Mouse (Mus musculus) hindbrain, embryonic 14.5 days (tissue): Measurements from ENCODE around the gene Ostc. TPM values are rescaled to one million over a fixed set of nuclear protein-coding genes. Genes with fewer than 3 reads are reported as not detected.
A peak's percentile ranks its signal among the peaks of the same experiment; 100 is the strongest.

ENCODE experiments used
- ATAC-seq: fragments of 200-750 bp; cut with Nextera tagmentation; 2 replicates; pipeline ENCODE4 v1.8.0; 2017; ENCODE audit warnings: moderate number of reproducible peaks, mild to moderate bottlenecking, moderate TSS enrichment, moderate library complexity; ENCODE audit not compliant: low FRiP score
- DNase-seq: peaks from one replicate; pipeline ENCODE4 v3.0.0-alpha.2; 2015; ENCODE audit warnings: low spot score
- H3K27ac ChIP-seq: fragments of 300-500 bp; sonication (generic); 2 replicates; pipeline ENCODE4 v1.5.1; 2014; ENCODE audit warnings: mild to moderate bottlenecking, moderate library complexity
- H3K27me3 ChIP-seq: fragments of 300-500 bp; sonication (generic); 2 replicates; pipeline ENCODE4 v1.6.1; 2014; ENCODE audit warnings: mild to moderate bottlenecking, low read length, mixed read lengths; ENCODE audit not compliant: control insufficient read depth, insufficient read depth
- H3K36me3 ChIP-seq: fragments of 300-500 bp; sonication (generic); replicated peaks from 2 replicates; pipeline ENCODE4 v1.6.1; 2014; ENCODE audit not compliant: control insufficient read depth, insufficient read depth
- H3K4me1 ChIP-seq: fragments of 300-500 bp; sonication (generic); replicated peaks from 2 replicates; pipeline ENCODE4 v1.6.1; 2014; ENCODE audit warnings: antibody characterized with exemption, low read length, mixed read lengths; ENCODE audit not compliant: control insufficient read depth, insufficient read depth
- H3K4me2 ChIP-seq: fragments of 300-500 bp; sonication (generic); replicated peaks from 2 replicates; pipeline ENCODE4 v1.6.1; 2014; ENCODE audit warnings: mild to moderate bottlenecking, moderate library complexity
- H3K4me3 ChIP-seq: fragments of 300-500 bp; sonication (generic); replicated peaks from 2 replicates; pipeline ENCODE4 v1.5.1; 2014; ENCODE audit warnings: mild to moderate bottlenecking, low read length
- H3K9ac ChIP-seq: fragments of 300-500 bp; sonication (generic); 2 replicates; pipeline ENCODE4 v1.6.1; 2014
- H3K9me3 ChIP-seq: fragments of 300-500 bp; sonication (generic); 2 replicates; pipeline ENCODE4 v1.6.1; 2016; ENCODE audit warnings: low read length; ENCODE audit not compliant: control insufficient read depth
- WGBS: fragments of 180-500 bp; shearing (Covaris S2); extraction: QIAGEN DNeasy Blood & Tissue Kit; methylation state at CpG from one replicate; pipeline ENCODE4 v1.1.7; 2014; 5-methylcytosine and 5-hydroxymethylcytosine counted together
- polyA plus RNA-seq: library from polyadenylated mRNA; unstranded; fragments of >200 nt; fragmentation: Nextera tagmentation; extraction: Ambion mirVana; gene quantifications from 2 replicates; pipeline ENCODE4 v1.2.1, GENCODE M21; 2014

The Ostc gene
- polyA plus RNA-seq, 1 experiment from 2014 or later: 231 TPM

DNA sequence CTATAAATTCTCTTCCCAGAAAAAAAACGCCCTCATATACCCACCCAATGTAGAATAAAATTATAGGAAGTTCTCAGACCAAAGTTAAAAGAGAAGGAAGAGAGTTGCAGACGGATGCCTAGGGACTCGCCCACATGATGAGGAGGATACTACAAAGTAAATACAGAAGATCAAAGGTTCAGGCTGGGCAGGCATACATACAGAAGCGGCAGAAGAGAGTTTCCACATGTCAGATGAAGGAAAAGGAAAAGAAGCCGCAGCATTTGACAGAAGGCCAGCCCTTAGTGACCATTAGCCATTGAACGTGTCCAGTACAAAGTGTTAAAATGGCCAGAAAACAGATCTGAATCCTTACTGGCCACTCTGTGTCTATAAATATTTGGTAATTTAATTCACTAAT, 3.6 kb upstream of the Ostc start:
- no peaks in the 10 kb centered on the region for H3K27me3 ChIP-seq
- H3K4me3 ChIP-seq: no peak overlapping the region
- H3K4me2 ChIP-seq: no peak overlapping the region
- DNase-seq (no peak), ATAC-seq (no peak)
- H3K4me1 ChIP-seq: peaks cover 13% of the 10 kb centered on the region
- H3K9me3 ChIP-seq: no peaks in the 10 kb centered on the region
- no peak overlapping the region for H3K27ac ChIP-seq
- no peaks in the 10 kb centered on the region for H3K36me3 ChIP-seq
- H3K9ac ChIP-seq: no peak overlapping the region
- WGBS: 71% methylated on average over 6 of the region's 6 CpGs

DNA sequence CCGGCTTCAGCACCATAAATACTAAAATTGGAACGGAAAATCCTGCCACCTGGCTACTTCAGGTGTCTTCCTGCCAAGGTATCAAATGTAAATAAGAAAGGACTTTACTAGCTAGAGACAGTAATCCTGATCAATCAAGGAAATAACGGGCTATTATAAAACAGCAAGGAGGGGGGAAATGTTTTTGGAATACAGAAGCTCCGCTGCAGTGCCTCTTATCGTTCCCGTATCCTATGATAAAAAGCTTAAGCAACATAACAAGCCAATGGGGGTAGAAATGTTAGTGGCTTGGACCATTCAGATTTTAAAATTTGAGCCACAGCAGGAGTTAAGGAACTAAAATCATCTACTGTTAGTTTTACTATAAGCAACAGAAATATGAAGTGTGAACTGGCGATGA, 859 bp upstream of the Ostc start:
- Histone ChIP-seq H3K4me1 (peaks cover 23% of the 10 kb centered on the region), H3K9me3 (no peaks in the 10 kb centered on the region), H3K9ac (no peak overlapping the region), H3K27me3 (no peaks in the 10 kb centered on the region), H3K4me3 (peak overlapping the region; percentile 96; the same call in 1 of the 2 replicates), H3K27ac (no peak overlapping the region), H3K36me3 (no peaks in the 10 kb centered on the region), H3K4me2 (peak overlapping the region; percentile 89)
- DNase-seq (no peak), ATAC-seq (no peak)
- WGBS: 65% methylated on average over 7 of the region's 7 CpGs

DNA sequence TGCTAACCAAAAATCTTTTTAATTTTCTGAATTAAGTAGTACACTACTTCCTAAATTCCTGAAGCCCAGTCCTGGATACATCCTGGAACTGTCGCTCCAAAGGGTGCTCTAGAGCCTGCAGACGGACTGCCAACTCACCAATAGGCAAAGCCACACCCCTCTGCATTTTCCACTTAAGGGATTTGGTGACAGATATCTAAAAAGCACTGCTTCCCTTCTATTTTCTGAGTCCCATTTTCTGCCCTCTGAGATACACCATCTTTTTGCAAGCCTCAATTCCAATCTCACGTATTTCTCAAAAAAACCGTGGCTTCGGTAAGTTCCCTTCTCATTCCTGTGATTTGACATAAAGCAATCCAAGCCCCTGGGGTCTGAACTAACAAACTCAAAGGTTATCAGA, 715 bp downstream of the Ostc start:
- peak overlapping the region; percentile 89 for H3K4me2 ChIP-seq
- ATAC-seq: no peak
- DNase-seq: no peak
- no peaks in the 10 kb centered on the region for H3K9me3 ChIP-seq
- H3K27me3 ChIP-seq: no peaks in the 10 kb centered on the region
- peak overlapping the region; percentile 87 for H3K27ac ChIP-seq
- H3K4me3 ChIP-seq: peak overlapping the region; percentile 96
- WGBS: 2% methylated on average over 5 of the region's 5 CpGs
- H3K4me1 ChIP-seq: peaks cover 20% of the 10 kb centered on the region
- H3K9ac ChIP-seq: peak overlapping the region; percentile 91
- peaks cover 5% of the 10 kb centered on the region for H3K36me3 ChIP-seq

DNA sequence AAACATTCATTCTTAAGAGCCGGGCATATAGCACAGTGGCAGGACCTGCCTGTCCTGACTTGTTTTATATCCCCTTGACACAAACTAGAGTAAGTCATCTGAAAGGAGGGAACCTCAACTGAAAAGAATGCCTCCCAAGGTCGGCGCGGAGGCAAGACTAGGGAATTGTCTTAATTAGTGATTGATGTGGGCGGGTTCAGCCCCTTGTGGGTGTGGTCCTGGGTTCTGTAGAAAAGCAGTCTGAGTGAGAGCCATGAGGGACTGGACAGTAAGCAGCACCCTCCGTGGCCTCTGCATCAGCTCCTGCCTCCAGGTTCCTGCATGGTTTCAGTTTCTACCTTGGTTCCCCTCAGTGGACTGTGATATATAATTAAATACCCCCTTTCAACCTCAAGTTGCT, 7.0 kb downstream of the Ostc start:
- no peak overlapping the region for H3K4me3 ChIP-seq
- no peak overlapping the region for H3K9ac ChIP-seq
- WGBS: 77% methylated on average over 6 of the region's 6 CpGs
- peaks cover 55% of the 10 kb centered on the region for H3K36me3 ChIP-seq
- H3K27me3 ChIP-seq: no peaks in the 10 kb centered on the region
- DNase-seq (no peak), ATAC-seq (no peak)
- no peak overlapping the region for H3K27ac ChIP-seq
- H3K4me1 ChIP-seq: peaks cover 4% of the 10 kb centered on the region; the same call in 1 of the 2 replicates
- no peak overlapping the region for H3K4me2 ChIP-seq
- no peaks in the 10 kb centered on the region for H3K9me3 ChIP-seq

DNA sequence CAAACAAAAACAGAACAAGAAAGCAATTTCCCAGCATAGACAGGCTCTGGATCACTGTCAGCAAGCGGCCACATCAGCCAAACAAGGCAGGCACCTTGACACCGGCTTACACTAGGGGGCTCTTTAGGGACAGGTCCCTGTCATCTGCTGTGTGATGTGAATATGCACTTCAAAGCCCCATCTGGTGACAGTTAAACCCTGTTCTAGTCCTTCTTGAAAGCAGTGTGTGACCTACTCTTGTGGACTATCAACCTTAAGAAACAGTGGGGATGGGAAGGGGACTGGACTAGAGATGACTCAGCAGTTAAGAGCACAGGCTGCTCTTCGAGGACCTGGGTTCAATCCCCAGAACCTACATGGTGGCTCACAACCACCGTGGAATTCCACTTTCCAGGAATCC, 11.6 kb downstream of the Ostc start:
- H3K27me3 ChIP-seq: no peaks in the 10 kb centered on the region
- WGBS: 83% methylated on average over 4 of the region's 4 CpGs
- peaks cover 66% of the 10 kb centered on the region for H3K36me3 ChIP-seq
- H3K4me2 ChIP-seq: no peak overlapping the region
- no peak overlapping the region for H3K9ac ChIP-seq
- no peaks in the 10 kb centered on the region for H3K4me1 ChIP-seq
- H3K9me3 ChIP-seq: no peaks in the 10 kb centered on the region
- DNase-seq (no peak), ATAC-seq (no peak)
- no peak overlapping the region for H3K4me3 ChIP-seq
- no peak overlapping the region for H3K27ac ChIP-seq

DNA sequence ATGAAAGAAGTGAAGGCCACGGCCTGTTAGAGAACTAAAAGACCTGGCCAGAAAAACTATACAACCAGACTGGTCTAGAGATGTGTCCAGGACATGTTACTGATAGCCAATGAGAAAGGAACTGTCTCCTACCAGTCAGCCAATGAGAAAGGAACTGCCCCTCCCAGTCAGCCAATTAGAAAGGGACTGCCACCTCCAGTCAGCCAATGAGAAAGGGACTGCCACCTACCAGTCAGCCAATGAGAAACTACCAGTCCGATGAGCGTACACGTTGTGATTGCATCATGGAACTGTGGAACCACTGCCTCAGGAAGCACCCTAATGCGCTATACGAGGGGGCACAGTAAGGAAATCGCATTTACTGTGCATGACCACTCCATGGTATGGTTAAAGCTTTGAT, 14.5 kb downstream of the Ostc start:
- Histone ChIP-seq H3K9me3 (no peaks in the 10 kb centered on the region), H3K4me3 (no peak overlapping the region), H3K9ac (no peak overlapping the region), H3K4me1 (0 out of 2 replicates have a peak, but pooled peaks cover 7% of the 10 kb centered on the region), H3K4me2 (no peak overlapping the region), H3K36me3 (peaks cover 38% of the 10 kb centered on the region), H3K27ac (no peak overlapping the region), H3K27me3 (no peaks in the 10 kb centered on the region)
- ATAC-seq: no peak
- WGBS: 92% methylated on average over 7 of the region's 7 CpGs
- DNase-seq: no peak

DNA sequence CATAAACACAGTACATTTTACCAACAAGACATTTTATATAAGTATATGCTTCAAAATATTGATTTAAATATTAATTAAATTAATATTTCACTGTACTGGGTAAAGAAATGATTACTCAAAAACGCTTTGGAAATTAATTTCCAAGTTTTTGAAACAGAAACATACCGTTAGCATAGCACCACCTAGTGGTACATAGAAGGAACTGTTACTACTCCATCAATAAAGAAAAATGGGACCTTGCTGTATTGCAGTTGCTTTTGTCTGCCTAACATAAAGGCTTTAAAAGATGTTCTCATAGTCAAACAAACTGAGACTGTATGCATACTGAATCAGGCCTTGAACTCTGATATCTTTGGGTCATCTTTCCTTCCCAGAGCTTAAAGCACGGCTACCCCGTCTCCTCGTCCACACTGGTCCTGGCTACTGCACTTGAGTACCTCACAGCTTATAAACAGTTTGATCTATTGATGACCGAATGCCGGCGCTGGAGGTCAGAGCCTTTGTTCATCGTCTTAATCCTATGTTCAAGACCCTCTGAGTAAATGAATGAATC, 15.1 kb downstream of the Ostc start:
- peak; percentile 72 for DNase-seq
- H3K9ac ChIP-seq: no peak overlapping the region

DNA sequence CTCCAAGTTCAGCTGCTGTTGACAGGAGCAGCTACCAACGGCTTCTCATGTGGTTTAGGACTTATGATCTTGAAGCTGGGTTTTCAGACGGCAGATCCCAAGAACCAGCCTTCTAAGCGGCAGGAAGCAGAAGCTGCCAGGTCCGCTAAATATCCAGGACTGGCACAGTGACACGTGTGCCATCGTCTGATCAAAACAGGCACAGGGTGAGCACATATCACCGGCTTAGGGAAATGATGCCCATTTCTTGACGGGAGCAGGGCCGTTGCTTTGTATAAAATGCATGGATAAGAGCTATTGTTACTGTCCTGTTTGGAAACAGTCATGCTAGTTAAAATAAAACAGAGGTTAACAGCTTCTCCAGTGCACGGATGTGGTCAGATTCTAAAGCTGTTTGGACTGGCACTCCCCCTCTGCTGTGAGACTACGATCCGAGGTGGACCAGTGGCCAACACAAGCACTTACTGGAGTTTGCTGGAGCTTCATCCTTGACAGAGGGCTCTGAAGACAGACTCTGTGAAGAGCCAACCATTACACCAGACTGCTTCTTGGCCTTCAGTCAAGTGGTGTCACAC, 17.6 kb downstream of the Ostc start:
- 40% methylated on average over 12 of the region's 12 CpGs for WGBS
- Histone ChIP-seq H3K36me3 (peaks cover 21% of the 10 kb centered on the region), H3K27me3 (no peaks in the 10 kb centered on the region), H3K9me3 (no peaks in the 10 kb centered on the region), H3K27ac (no peak overlapping the region), H3K4me1 (0 out of 2 replicates have a peak, but pooled peaks cover 7% of the 10 kb centered on the region), H3K9ac (peak overlapping the region; percentile 6), H3K4me2 (peak overlapping the region; percentile 52), H3K4me3 (peak overlapping the region; percentile 23)
- DNase-seq: no peak
- no peak for ATAC-seq

More for the DNA sequence above, 15.1 kb downstream of the Ostc start:
- WGBS: 69% methylated on average over 9 of the region's 9 CpGs
- H3K27me3 ChIP-seq: no peaks in the 10 kb centered on the region
- H3K9me3 ChIP-seq: no peaks in the 10 kb centered on the region
- no peak overlapping the region for H3K4me2 ChIP-seq
- no peak overlapping the region for H3K4me3 ChIP-seq
- no peak overlapping the region for H3K27ac ChIP-seq
- H3K4me1 ChIP-seq: 0 out of 2 replicates have a peak, but pooled peaks cover 7% of the 10 kb centered on the region
- H3K36me3 ChIP-seq: peaks cover 32% of the 10 kb centered on the region
- no peak for ATAC-seq

DNA sequence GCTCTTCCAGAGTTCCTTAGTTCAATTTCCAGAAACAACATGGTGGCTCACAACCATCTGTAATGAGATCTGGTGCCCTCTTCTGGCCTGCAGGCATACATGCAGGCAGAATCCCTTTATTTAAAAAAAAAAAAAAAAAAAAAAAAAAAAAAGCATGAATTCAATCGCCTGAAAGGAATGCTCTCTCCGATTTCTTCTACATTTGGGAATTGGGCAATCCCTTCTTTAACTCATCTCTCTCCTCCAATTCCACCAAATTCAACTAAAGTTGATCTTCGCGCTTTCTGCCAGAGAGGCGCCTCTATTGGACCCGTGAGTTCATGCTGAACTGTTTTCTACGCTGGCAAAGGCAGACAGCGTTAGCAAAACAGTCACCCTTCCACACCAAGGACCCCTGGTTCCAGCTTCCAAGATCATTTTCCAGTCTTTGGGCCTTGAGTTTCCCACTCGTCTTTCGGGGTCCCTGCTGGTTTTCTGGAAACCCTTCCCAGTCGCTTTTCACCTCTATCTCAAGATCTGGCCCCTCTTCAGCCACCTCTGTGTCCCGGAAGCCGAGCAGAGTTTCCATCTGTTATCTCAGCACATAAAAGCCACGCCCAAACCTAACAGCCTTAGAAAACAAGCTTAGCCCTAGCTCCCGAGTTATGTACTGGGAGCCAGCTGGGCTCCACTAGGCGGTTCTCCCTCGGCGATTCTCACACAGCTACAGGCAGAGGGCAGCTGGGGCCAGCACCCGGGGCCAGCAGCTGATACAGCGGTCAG, 18.2 kb downstream of the Ostc start:
- Histone ChIP-seq H3K4me2 (peak overlapping the region; percentile 52), H3K27me3 (no peaks in the 10 kb centered on the region), H3K4me1 (0 out of 2 replicates have a peak, but pooled peaks cover 7% of the 10 kb centered on the region), H3K36me3 (peaks cover 15% of the 10 kb centered on the region), H3K4me3 (peak overlapping the region; percentile 23), H3K9ac (peak overlapping the region; percentile 6), H3K9me3 (no peaks in the 10 kb centered on the region), H3K27ac (no peak overlapping the region)
- ATAC-seq (no peak), DNase-seq (no peak)
- WGBS: 14% methylated on average over 20 of the region's 20 CpGs
